Mouse (Mus musculus): ENCODE measurements around the gene Arhgef25.

DNA sequence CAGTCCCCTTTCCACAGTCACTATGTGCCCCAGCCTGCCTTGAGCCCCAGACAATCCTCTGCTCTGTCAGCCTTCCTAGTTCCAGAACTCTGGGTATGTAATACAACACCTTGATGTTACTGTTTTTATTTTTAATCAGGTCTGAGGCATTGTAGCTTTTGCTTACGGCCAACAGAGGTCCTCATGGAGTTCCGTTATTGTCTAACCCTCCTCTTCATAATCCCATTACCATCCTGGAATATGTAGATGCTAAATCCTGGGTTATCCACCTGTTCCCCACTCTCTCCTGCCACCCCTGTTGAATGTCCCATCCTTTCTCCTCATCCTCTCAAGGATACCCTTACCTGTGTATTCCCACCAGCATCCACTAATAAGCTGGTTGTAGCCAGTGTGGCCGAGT is 13.7 kb downstream of the Arhgef25 start:
- TF ChIP-seq POLR2A (IDR thresholded peaks at IDR 0.05; ENCODE audit: low read depth, low read length) (no peak), CTCF (conservative IDR thresholded peaks at IDR 0.05; ENCODE audit: insufficient read depth, insufficient read length, low read depth, low read length) (no peak)

Data from kidney, adult 2 months (tissue).